In the genomic region with DNA sequence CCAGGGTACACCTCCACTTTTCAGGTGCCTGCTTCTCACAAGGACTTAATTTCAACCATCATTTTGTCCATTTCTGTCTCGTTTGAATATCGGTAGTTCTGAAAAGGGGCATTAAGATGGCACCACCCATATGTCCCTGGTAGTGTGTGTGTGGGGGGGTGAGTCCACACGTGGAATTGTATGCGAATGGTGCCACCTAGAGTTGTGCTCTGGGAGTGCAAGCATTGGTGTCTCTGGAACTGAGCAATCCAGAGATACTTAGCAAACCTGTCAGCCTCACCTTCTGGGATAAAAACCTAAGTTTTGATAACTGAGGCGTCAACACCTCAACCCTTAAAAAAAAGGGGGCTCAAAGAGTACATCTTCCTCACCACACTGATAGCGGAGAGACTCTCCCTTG, we compare ENCODE assay signal across 33 mouse cellular contexts. TPM values are rescaled to one million over a fixed set of nuclear protein-coding genes. Genes with fewer than 3 reads are reported as not detected.
DNase-seq lines count a peak whose midpoint lies in the region; ATAC-seq and TF ChIP-seq lines count a peak whose summit lies in the region.
"Had no signal": no experiment of that assay in that cellular context is flagged by ENCODE, and none has a peak within 500 bp of the region (broad histone marks: within the 10 kb centered on the region; RNA-seq: fewer than 3 reads in every experiment).

No protein-coding gene starts in this region.

- TF ChIP-seq EP300 in liver, embryonic 14.5 days (IDR thresholded peaks at IDR 0.05; ENCODE audit: low read depth): no peak
- no peak for TF ChIP-seq EP300 in ES-Bruce4 (IDR thresholded peaks at IDR 0.05; ENCODE audit: insufficient read depth, low read depth, low read length)

- no peaks in the 10 kb centered on the region for H3K36me3 ChIP-seq in intestine, postnatal 0 days (ENCODE audit: control insufficient read depth, insufficient read depth)
- no peaks in the 10 kb centered on the region for H3K36me3 ChIP-seq in intestine, embryonic 15.5 days
- H3K36me3 ChIP-seq in liver, embryonic 14.5 days (replicated peaks; ENCODE audit: control insufficient read depth, insufficient read depth, low read depth): no peaks in the 10 kb centered on the region
- H3K36me3 ChIP-seq in ES-Bruce4 (ENCODE audit: control insufficient read depth, insufficient read depth, low read length, poor library complexity, severe bottlenecking): no peaks in the 10 kb centered on the region
- H3K36me3 ChIP-seq: embryonic facial prominence, embryonic 12.5 days; hindbrain, embryonic 13.5 days; limb, embryonic 12.5 days; liver, embryonic 13.5 days; midbrain, embryonic 10.5 days; neural tube, embryonic 12.5 days had no signal

- H3K4me1 ChIP-seq in intestine, postnatal 0 days (replicated peaks; ENCODE audit: control insufficient read depth, insufficient read depth, low read length): no peaks in the 10 kb centered on the region
- peaks cover 11% of the 10 kb centered on the region for H3K4me1 ChIP-seq in intestine, embryonic 15.5 days (replicated peaks)
- no peaks in the 10 kb centered on the region for H3K4me1 ChIP-seq in liver, embryonic 14.5 days (replicated peaks; ENCODE audit: control insufficient read depth in 2 of 2, insufficient read depth in 2 of 2, low read length in 1 of 2)
- no peaks in the 10 kb centered on the region for H3K4me1 ChIP-seq in ES-Bruce4 (ENCODE audit: control insufficient read depth, insufficient read depth, low read length)
- no peaks in the 10 kb centered on the region for H3K4me1 ChIP-seq in cortical plate, adult 2 months (ENCODE audit: control insufficient read depth, insufficient read depth, low read length)
- H3K4me1 ChIP-seq: liver, embryonic 13.5 days had no signal

- no peak for DNase-seq in liver, embryonic 14.5 days (ENCODE audit: low read depth in 3 of 3, low spot score in 3 of 3)
- no peak for DNase-seq in liver
- no peak for DNase-seq in adrenal gland, postnatal 10 days
- DNase-seq in adrenal gland, postnatal 14 days: no peak
- DNase-seq: cerebellum, adult 11 months; cerebellum, adult 9-10 months; cerebellum, postnatal 36 days; embryo, embryonic 11 days; heart, adult 11 months; heart, postnatal 36 days; kidney, adult 18-20 months; kidney, postnatal 10 days; liver, embryonic 13.5 days; lung, adult 2 months; lung, postnatal 14 days; right cerebral cortex, adult 18-20 months; spleen, adult 18-20 months had no signal

- no peak overlapping the region for H3K4me2 ChIP-seq in intestine, postnatal 0 days (replicated peaks; ENCODE audit: low read depth)
- no peak overlapping the region for H3K4me2 ChIP-seq in intestine, embryonic 15.5 days (replicated peaks)
- H3K4me2 ChIP-seq in liver, embryonic 14.5 days (ENCODE audit: low read depth): no peak overlapping the region
- H3K4me2 ChIP-seq: embryonic facial prominence, embryonic 12.5 days; heart, embryonic 11.5 days; hindbrain, embryonic 13.5 days; limb, embryonic 12.5 days; liver, embryonic 13.5 days; neural tube, embryonic 12.5 days had no signal

- no peak overlapping the region for H3K9ac ChIP-seq in intestine, postnatal 0 days (ENCODE audit: low read depth, low read length)
- H3K9ac ChIP-seq in intestine, embryonic 15.5 days: no peak overlapping the region
- no peak overlapping the region for H3K9ac ChIP-seq in liver, embryonic 14.5 days (replicated peaks)
- no peak overlapping the region for H3K9ac ChIP-seq in ES-Bruce4 (ENCODE audit: low read depth, poor library complexity, severe bottlenecking)
- H3K9ac ChIP-seq: embryonic facial prominence, embryonic 12.5 days; hindbrain, embryonic 13.5 days; limb, embryonic 12.5 days; liver, embryonic 13.5 days; neural tube, embryonic 12.5 days had no signal

- H3K9me3 ChIP-seq in intestine, postnatal 0 days (ENCODE audit: control insufficient read depth): no peaks in the 10 kb centered on the region
- no peaks in the 10 kb centered on the region for H3K9me3 ChIP-seq in intestine, embryonic 15.5 days
- no peaks in the 10 kb centered on the region for H3K9me3 ChIP-seq in liver, embryonic 14.5 days (ENCODE audit: control insufficient read depth, low read length)
- no peaks in the 10 kb centered on the region for H3K9me3 ChIP-seq in ES-Bruce4 (replicated peaks; ENCODE audit: control insufficient read depth, insufficient read depth, low read length, poor library complexity, severe bottlenecking)
- H3K9me3 ChIP-seq: embryonic facial prominence, embryonic 12.5 days; G1E; hindbrain, embryonic 13.5 days; limb, embryonic 12.5 days; liver, embryonic 13.5 days; midbrain, embryonic 10.5 days; neural tube, embryonic 12.5 days had no signal

- no peak overlapping the region for H3K4me3 ChIP-seq in intestine, postnatal 0 days (ENCODE audit: low read depth, low read length)
- no peak overlapping the region for H3K4me3 ChIP-seq in intestine, embryonic 15.5 days (replicated peaks)
- H3K4me3 ChIP-seq in liver, embryonic 14.5 days (ENCODE audit: insufficient read depth in 1 of 2, low read depth in 2 of 2, low read length in 2 of 2): no peak overlapping the region
- H3K4me3 ChIP-seq in ES-Bruce4 (ENCODE audit: low read depth, low read length): no peak overlapping the region
- no peak overlapping the region for H3K4me3 ChIP-seq in cortical plate, adult 2 months (ENCODE audit: insufficient read depth, low read length)
- H3K4me3 ChIP-seq: embryonic facial prominence, embryonic 12.5 days; hindbrain, embryonic 13.5 days; left cerebral cortex, adult 2 months; limb, embryonic 12.5 days; liver, embryonic 13.5 days; midbrain, embryonic 10.5 days; myocyte; neural tube, embryonic 12.5 days had no signal

- 83% methylated on average over 6 of the region's 6 CpGs for WGBS in intestine, postnatal 0 days
- 84% methylated on average over 6 of the region's 6 CpGs for WGBS in intestine, embryonic 15.5 days
- WGBS in liver, embryonic 14.5 days (ENCODE audit: insufficient replicate concordance): 48% methylated on average over 6 of the region's 6 CpGs

- 0 out of 2 replicates have a peak, but pooled peaks cover 10% of the 10 kb centered on the region for H3K27me3 ChIP-seq in intestine, postnatal 0 days (replicated peaks; ENCODE audit: control insufficient read depth, insufficient read depth, low read length)
- peaks cover 26% of the 10 kb centered on the region; the same call in 1 of the 2 replicates for H3K27me3 ChIP-seq in intestine, embryonic 15.5 days (replicated peaks)
- H3K27me3 ChIP-seq in liver, embryonic 14.5 days (ENCODE audit: control insufficient read depth, insufficient read depth, low read length): peaks cover 13% of the 10 kb centered on the region; the same call in 1 of the 2 replicates
- H3K27me3 ChIP-seq in ES-Bruce4 (ENCODE audit: control insufficient read depth, insufficient read depth, low read length, poor library complexity, severe bottlenecking): no peaks in the 10 kb centered on the region
- H3K27me3 ChIP-seq: neural tube, embryonic 12.5 days had no signal

- peak; percentile 32 for TF ChIP-seq CTCF in intestine, postnatal 0 days (IDR thresholded peaks at IDR 0.05; ENCODE audit: low read depth)
- TF ChIP-seq CTCF in liver, embryonic 14.5 days (IDR thresholded peaks at IDR 0.05; ENCODE audit: low read depth): 0 out of 2 replicates have a peak, but pooled peaks have one; percentile 20
- TF ChIP-seq CTCF in ES-Bruce4 (IDR thresholded peaks at IDR 0.05; ENCODE audit: low read depth, low read length): peak; percentile 28
- TF ChIP-seq CTCF in cortical plate, adult 2 months (IDR thresholded peaks at IDR 0.05; ENCODE audit: extremely low read depth, insufficient read depth, low read length): 0 out of 2 replicates have a peak, but pooled peaks have one; percentile 4

- H3K27ac ChIP-seq in intestine, postnatal 0 days (ENCODE audit: low read depth, low read length): no peak overlapping the region
- no peak overlapping the region for H3K27ac ChIP-seq in intestine, embryonic 15.5 days
- H3K27ac ChIP-seq in liver, embryonic 14.5 days: no peak overlapping the region
- H3K27ac ChIP-seq in ES-Bruce4 (ENCODE audit: insufficient read depth, low read length): no peak overlapping the region
- H3K27ac ChIP-seq in cortical plate, adult 2 months (ENCODE audit: insufficient read depth, low read length): no peak overlapping the region
- H3K27ac ChIP-seq: embryonic facial prominence, embryonic 12.5 days; hindbrain, embryonic 13.5 days; left cerebral cortex, adult 2 months; limb, embryonic 12.5 days; liver, embryonic 13.5 days; midbrain, embryonic 10.5 days; neural tube, embryonic 12.5 days had no signal

- ATAC-seq in intestine, postnatal 0 days: no peak
- no peak for ATAC-seq in intestine, embryonic 15.5 days
- no peak for ATAC-seq in liver, embryonic 14.5 days (ENCODE audit: insufficient read depth)
- ATAC-seq: CD4-positive, CD25-positive, alpha-beta regulatory T cell, adult 4 months; forebrain, embryonic 16.5 days; midbrain, embryonic 16.5 days had no signal

- TF ChIP-seq POLR2A in ES-Bruce4 (IDR thresholded peaks at IDR 0.05; ENCODE audit: insufficient read depth, low read length): no peak
- TF ChIP-seq POLR2A in cortical plate, adult 2 months (IDR thresholded peaks at IDR 0.05; ENCODE audit: extremely low read depth, insufficient read depth, low read length): no peak

RNA-seq across cellular contexts. Expression of a gene that starts 53.8 kb away (rescaled TPM):
- polyA plus RNA-seq in intestine, postnatal 0 days (2015; fragmentation: Nextera tagmentation; extraction: Ambion mirVana): 8.6 and 9.2 TPM in 2 replicates
- 17.8 and 18.2 TPM in 2 replicates for polyA plus RNA-seq in intestine, embryonic 15.5 days (2015; fragmentation: Nextera tagmentation; extraction: Ambion mirVana)
- polyA plus RNA-seq in liver, embryonic 14.5 days (2012; rRNA removed): 3.6 and 4.4 TPM in 2 replicates
- 3.8 and 4.7 TPM in 2 replicates for polyA plus RNA-seq in liver, embryonic 14.5 days (2014; fragmentation: Nextera tagmentation; extraction: Ambion mirVana)
- polyA plus RNA-seq in ES-Bruce4 (2011; ENCODE audit: insufficient read depth, insufficient read length, low read depth, missing spikeins): 13.5 and 15.3 TPM in 2 replicates
- polyA plus RNA-seq in cortical plate, adult 2 months (2012; rRNA removed): 19.5 and 19.9 TPM in 2 replicates
- total RNA-seq in adrenal gland, postnatal 10 days (2021): 10 to 100 TPM; 14.0 to 19.9 TPM
- total RNA-seq in adrenal gland, postnatal 14 days (2021): 10.9 and 17.6 TPM in 2 replicates
